Mouse (Mus musculus) liver, embryonic 11.5 days (tissue): Measurements from ENCODE around the gene Cd209e. TPM values are rescaled to one million over a fixed set of nuclear protein-coding genes. Genes with fewer than 3 reads are reported as not detected.
"Not testable (repeated sequence)": the region's sequence is repeated elsewhere in the genome, so short reads cannot be mapped to it uniquely, and the experiment has no call there.

ENCODE experiments used
- ATAC-seq: fragments of 200-750 bp; cut with Nextera tagmentation; replicated peaks from 2 replicates; pipeline ENCODE4 v1.8.0; 2017; ENCODE audit warnings: moderate number of reproducible peaks, mild to moderate bottlenecking, moderate TSS enrichment, moderate library complexity; ENCODE audit not compliant: low FRiP score
- DNase-seq: peaks from one replicate; pipeline ENCODE4 v3.0.0-alpha.2; 2017; ENCODE audit warnings: low spot score
- H3K27ac ChIP-seq: fragments of 300-500 bp; sonication (generic); 2 replicates; pipeline ENCODE4 v1.5.1; 2014; ENCODE audit warnings: mild to moderate bottlenecking, low read depth, low read length, control low read depth
- H3K27me3 ChIP-seq: fragments of 300-500 bp; sonication (generic); replicated peaks from 2 replicates; pipeline ENCODE4 v1.6.1; 2014; ENCODE audit warnings: low read length, mixed read lengths; ENCODE audit not compliant: control insufficient read depth, insufficient read depth
- H3K36me3 ChIP-seq: fragments of 300-500 bp; sonication (generic); 2 replicates; pipeline ENCODE4 v1.6.1; 2014; ENCODE audit warnings: mild to moderate bottlenecking, low read length, moderate library complexity, mixed read lengths; ENCODE audit not compliant: control insufficient read depth, insufficient read depth
- H3K4me1 ChIP-seq: fragments of 300-500 bp; sonication (generic); replicated peaks from 2 replicates; pipeline ENCODE4 v1.6.1; 2014; ENCODE audit warnings: low read length, mixed read lengths; ENCODE audit not compliant: control insufficient read depth, insufficient read depth
- H3K4me2 ChIP-seq: fragments of 300-500 bp; sonication (generic); 2 replicates; pipeline ENCODE4 v1.6.1; 2014; ENCODE audit warnings: mild to moderate bottlenecking, control low read depth, moderate library complexity
- H3K4me3 ChIP-seq: fragments of 300-500 bp; sonication (generic); 2 replicates; pipeline ENCODE4 v1.5.1; 2014; ENCODE audit warnings: low read depth, low read length, control low read depth
- H3K9ac ChIP-seq: fragments of 300-500 bp; sonication (generic); 2 replicates; pipeline ENCODE4 v1.6.1; 2014; ENCODE audit warnings: low read depth, low read length, control low read depth
- H3K9me3 ChIP-seq: fragments of 300-500 bp; sonication (generic); 2 replicates; pipeline ENCODE4 v1.6.1; 2016; ENCODE audit warnings: low read length, inconsistent platforms, mixed read lengths; ENCODE audit not compliant: control insufficient read depth
- WGBS: fragments of 180-500 bp; shearing (Covaris S2); extraction: QIAGEN DNeasy Blood & Tissue Kit; methylation state at CpG from one replicate; pipeline ENCODE4 v1.1.7; 2014; 5-methylcytosine and 5-hydroxymethylcytosine counted together
- polyA plus RNA-seq: library from polyadenylated mRNA; unstranded; fragments of >200 nt; fragmentation: Nextera tagmentation; extraction: Ambion mirVana; gene quantifications from 2 replicates; pipeline ENCODE4 v1.2.1, GENCODE M21; 2014

The Cd209e gene
- not detected in 2 replicates for polyA plus RNA-seq

GRCm38 (mm10) chr8:3854209-3854608 is at the start of gene Cd209e:
Gene Cd209e (minus strand): TSS chr8:3854309.
- no peaks in the 10 kb centered on the region for H3K9me3 ChIP-seq
- WGBS = 67% methylated on average over 2 of the region's 2 CpGs
- H3K9ac ChIP-seq = no peak within 1 kb of the TSS
- no peak within 1 kb of the TSS for H3K4me2 ChIP-seq
- H3K27ac ChIP-seq = no peak within 1 kb of the TSS
- H3K36me3 ChIP-seq = no peaks in the 10 kb centered on the region
- ATAC-seq (no peak), DNase-seq (no peak)
- no peak within 1 kb of the TSS for H3K4me3 ChIP-seq
- H3K27me3 ChIP-seq = no peaks in the 10 kb centered on the region
- no peaks in the 10 kb centered on the region for H3K4me1 ChIP-seq

- no peak within 1 kb of the TSS for H3K4me3 ChIP-seq
- 60% methylated on average over 4 of the region's 4 CpGs for WGBS
- no peak within 1 kb of the TSS for H3K9ac ChIP-seq
- H3K4me2 ChIP-seq = no peak within 1 kb of the TSS
- H3K27me3 ChIP-seq = no peaks in the 10 kb centered on the region
- 0 out of 2 replicates have a peak, but pooled peaks cover 3% of the 10 kb centered on the region for H3K9me3 ChIP-seq
- H3K4me1 ChIP-seq = no peaks in the 10 kb centered on the region
- no peaks in the 10 kb centered on the region for H3K36me3 ChIP-seq
- H3K27ac ChIP-seq = no peak within 1 kb of the TSS
- no peak for DNase-seq
- ATAC-seq = no peak
Observed at GRCm38 (mm10) chr8:3878455-3878854, 24.3 kb upstream of the Cd209e start, which contains the start of gene Cd209d. Gene Cd209d (minus strand): TSS chr8:3878555.

GRCm38 (mm10) chr8:3876121-3876520 is 22.0 kb upstream of the Cd209e start:
- 73% methylated on average over 2 of the region's 2 CpGs for WGBS
- no peaks in the 10 kb centered on the region for H3K4me1 ChIP-seq
- H3K4me2 ChIP-seq = no peak overlapping the region
- ATAC-seq (no peak), DNase-seq (no peak)
- no peaks in the 10 kb centered on the region for H3K36me3 ChIP-seq
- no peak overlapping the region for H3K4me3 ChIP-seq
- H3K9me3 ChIP-seq = 0 out of 2 replicates have a peak, but pooled peaks cover 3% of the 10 kb centered on the region
- H3K9ac ChIP-seq = no peak overlapping the region
- no peak overlapping the region for H3K27ac ChIP-seq
- H3K27me3 ChIP-seq = no peaks in the 10 kb centered on the region

- DNase-seq, ATAC-seq: not testable (repeated sequence)
Observed at GRCm38 (mm10) chr8:3862736-3863135, 8.6 kb upstream of the Cd209e start.

GRCm38 (mm10) chr8:3803091-3803490 is 51.0 kb downstream of the Cd209e start:
- Histone ChIP-seq H3K4me1 (no peaks in the 10 kb centered on the region), H3K4me2 (no peak overlapping the region), H3K27me3 (no peaks in the 10 kb centered on the region), H3K36me3 (no peaks in the 10 kb centered on the region), H3K9me3 (0 out of 2 replicates have a peak, but pooled peaks cover 3% of the 10 kb centered on the region), H3K27ac (no peak overlapping the region), H3K9ac (no peak overlapping the region), H3K4me3 (no peak overlapping the region)
- ATAC-seq (no peak), DNase-seq (no peak)
- WGBS = 83% methylated on average over 14 of the region's 14 CpGs

More at GRCm38 (mm10) chr8:3862736-3863135, 8.6 kb upstream of the Cd209e start:
- not testable (repeated sequence) for H3K36me3 ChIP-seq, H3K27me3 ChIP-seq, H3K9ac ChIP-seq, H3K4me2 ChIP-seq, H3K27ac ChIP-seq, H3K4me3 ChIP-seq, H3K4me1 ChIP-seq, H3K9me3 ChIP-seq

Other genes starting within 250 kb of the Cd209e start
- gene Xab2, start 233.0 kb downstream of the Cd209e start, polyA plus RNA-seq = 60.5 and 66.8 TPM in 2 replicates
- 102 and 111 TPM in 2 replicates for gene Pet100, start 232.8 kb downstream of the Cd209e start, polyA plus RNA-seq
- gene Pcp2, start 228.8 kb downstream of the Cd209e start, polyA plus RNA-seq = 0.40 TPM in 1 of 2 replicates, not detected in the other
- gene Stxbp2, start 223.4 kb downstream of the Cd209e start, polyA plus RNA-seq = 97.5 and 105 TPM in 2 replicates
- 0.29 and 0.40 TPM in 2 replicates for gene Retn, start 198.5 kb downstream of the Cd209e start, polyA plus RNA-seq
- 0.52 and 1.0 TPM in 2 replicates for gene Mcemp1, start 188.6 kb downstream of the Cd209e start, polyA plus RNA-seq
- gene Fcor, start 181.9 kb downstream of the Cd209e start, polyA plus RNA-seq = 7.3 and 11.4 TPM in 2 replicates
- 29.5 and 31.6 TPM in 2 replicates for gene Trappc5, start 178.0 kb downstream of the Cd209e start, polyA plus RNA-seq
- 0.10 TPM in 1 of 2 replicates, not detected in the other for gene Fcer2a, start 160.1 kb downstream of the Cd209e start, polyA plus RNA-seq
- 0.92 and 1.8 TPM in 2 replicates for gene Clec4g, start 133.7 kb downstream of the Cd209e start, polyA plus RNA-seq
- gene Cd209a, start 105.3 kb downstream of the Cd209e start, polyA plus RNA-seq = 0.23 TPM in 1 of 2 replicates, not detected in the other
- gene Cd209d, start 24.2 kb upstream of the Cd209e start, polyA plus RNA-seq = not detected in 2 replicates
- gene Cd209b, start 72.5 kb upstream of the Cd209e start, polyA plus RNA-seq = not detected in 2 replicates
- gene Cd209c, start 100.4 kb upstream of the Cd209e start, polyA plus RNA-seq = 0.55 and 0.69 TPM in 2 replicates